16 mouse cellular contexts compared by ENCODE assay signal in the genomic region with DNA sequence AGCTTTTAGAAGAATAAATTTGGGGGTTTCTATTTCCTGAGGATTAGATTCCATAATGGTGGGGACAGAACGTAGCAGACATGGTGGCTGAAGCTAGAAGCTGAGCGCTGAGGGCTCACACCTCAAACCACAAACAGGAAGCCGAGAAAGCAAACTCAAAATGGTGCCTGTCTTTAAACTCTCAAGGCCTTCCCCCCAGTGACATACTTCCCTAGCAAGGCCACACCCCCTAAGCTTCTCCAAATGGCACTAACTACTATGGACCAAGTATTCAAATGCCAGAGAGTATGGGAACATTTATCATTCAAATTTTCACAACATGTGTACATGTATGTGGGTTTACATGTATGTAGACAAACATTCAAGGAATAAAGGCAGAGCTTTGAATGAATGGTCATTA. TPM values are rescaled to one million over a fixed set of nuclear protein-coding genes. Genes with fewer than 3 reads are reported as not detected.
A peak's percentile ranks its signal among the peaks of the same experiment; 100 is the strongest.
DNase-seq lines count a peak whose midpoint lies in the region; ATAC-seq and TF ChIP-seq lines count a peak whose summit lies in the region.
"Had no signal": no experiment of that assay in that cellular context is flagged by ENCODE, and none has a peak within 500 bp of the region (broad histone marks: within the 10 kb centered on the region; RNA-seq: fewer than 3 reads in every experiment).

No protein-coding gene starts in this region.

- no peak overlapping the region for H3K4me3 ChIP-seq in layer of hippocampus, adult 2 months
- H3K4me3 ChIP-seq in hindbrain, embryonic 14.5 days (replicated peaks; ENCODE audit: low read length): no peak overlapping the region
- H3K4me3 ChIP-seq: hindbrain, embryonic 10.5 days; midbrain, embryonic 12.5 days had no signal

- peak overlapping the region; percentile 82 for H3K27ac ChIP-seq in layer of hippocampus, adult 2 months
- no peak overlapping the region for H3K27ac ChIP-seq in hindbrain, embryonic 14.5 days
- H3K27ac ChIP-seq: hindbrain, embryonic 10.5 days; midbrain, embryonic 12.5 days had no signal

- H3K9ac ChIP-seq in hindbrain, embryonic 14.5 days: no peak overlapping the region
- H3K9ac ChIP-seq: midbrain, embryonic 12.5 days had no signal

- WGBS in hindbrain, embryonic 14.5 days: 94% methylated on average over 3 of the region's 3 CpGs

- H3K9me3 ChIP-seq in hindbrain, embryonic 14.5 days (ENCODE audit: control insufficient read depth, low read length): no peaks in the 10 kb centered on the region
- H3K9me3 ChIP-seq: hindbrain, embryonic 10.5 days; midbrain, embryonic 12.5 days had no signal

- DNase-seq in layer of hippocampus, adult 2 months (ENCODE audit: low spot score in 2 of 2): no peak
- no peak for DNase-seq in layer of hippocampus, adult 18-20 months (ENCODE audit: low spot score in 2 of 2)
- no peak for DNase-seq in hindbrain, embryonic 14.5 days (ENCODE audit: low spot score)
- no peak for DNase-seq in frontal cortex, postnatal 25 days (ENCODE audit: low spot score in 2 of 2)
- no peak for DNase-seq in adrenal gland, adult 8-10 months
- DNase-seq: adrenal gland, adult 2 months; gastrocnemius, postnatal 10 days; layer of hippocampus, postnatal 36 days had no signal

- no peak for TF ChIP-seq CTCF in layer of hippocampus, adult 2 months (conservative IDR thresholded peaks at IDR 0.05)

- ATAC-seq in CD4-positive, CD25-positive, alpha-beta regulatory T cell, adult 4 months: peak; percentile 69
- 0 out of 2 replicates have a peak, but pooled peaks have one; percentile 28 for ATAC-seq in erythroid progenitor cell, adult 5-6 weeks (replicated peaks; ENCODE audit: low FRiP score, poor library complexity, severe bottlenecking)
- ATAC-seq in neutrophil, adult 5-6 weeks (ENCODE audit: extremely low read depth, insufficient number of reproducible peaks, low FRiP score, poor library complexity, severe bottlenecking): peak; percentile 76
- no peak for ATAC-seq in hindbrain, embryonic 14.5 days (ENCODE audit: low FRiP score)

- H3K4me1 ChIP-seq in hindbrain, embryonic 14.5 days (replicated peaks; ENCODE audit: control insufficient read depth, insufficient read depth, low read length): peaks cover 29% of the 10 kb centered on the region

- no peaks in the 10 kb centered on the region for H3K36me3 ChIP-seq in hindbrain, embryonic 14.5 days (replicated peaks; ENCODE audit: control insufficient read depth, insufficient read depth)
- H3K36me3 ChIP-seq: hindbrain, embryonic 10.5 days; midbrain, embryonic 12.5 days had no signal

- H3K4me2 ChIP-seq in hindbrain, embryonic 14.5 days (replicated peaks): no peak overlapping the region
- H3K4me2 ChIP-seq: midbrain, embryonic 12.5 days had no signal

- H3K27me3 ChIP-seq in hindbrain, embryonic 14.5 days (ENCODE audit: control insufficient read depth, insufficient read depth, low read length): no peaks in the 10 kb centered on the region
- H3K27me3 ChIP-seq: midbrain, embryonic 12.5 days had no signal

RNA-seq across cellular contexts. Expression of a gene that starts 8.6 kb away (rescaled TPM):
- total RNA-seq in layer of hippocampus, adult 2 months (2021): 100 to 1,000 TPM; 200 to 216 TPM
- 100 to 1,000 TPM; 202 to 217 TPM for total RNA-seq in layer of hippocampus, adult 18-20 months (2021)
- polyA plus RNA-seq in CD4-positive, CD25-positive, alpha-beta regulatory T cell, adult 4 months (2017; shearing (Covaris generic)): 100 to 1,000 TPM; 209 to 217 TPM
- total RNA-seq in erythroid progenitor cell, adult 5-6 weeks (2015; ENCODE audit: low replicate concordance): 41.8 and 46.9 TPM in 2 replicates
- 53.8 and 60.1 TPM in 2 replicates for total RNA-seq in erythroid progenitor cell, adult 5-6 weeks (2017; ENCODE audit: low replicate concordance)
- total RNA-seq in neutrophil, adult 5-6 weeks (2017): 118 and 138 TPM in 2 replicates
- polyA plus RNA-seq in hindbrain, embryonic 14.5 days (2014; fragmentation: Nextera tagmentation; extraction: Ambion mirVana): 25.2 and 25.4 TPM in 2 replicates
- total RNA-seq in adrenal gland, adult 8-10 months (2022): 10 to 100 TPM; 56.8 to 83.6 (median 74.3) TPM

RNA-seq across cellular contexts. Expression of a gene that starts 13.5 kb away (rescaled TPM):
- total RNA-seq in layer of hippocampus, adult 2 months (2021): not detected
- total RNA-seq in layer of hippocampus, adult 18-20 months (2021): not detected
- not detected for polyA plus RNA-seq in CD4-positive, CD25-positive, alpha-beta regulatory T cell, adult 4 months (2017; shearing (Covaris generic))
- total RNA-seq in erythroid progenitor cell, adult 5-6 weeks (2015; ENCODE audit: low replicate concordance): not detected in 2 replicates
- not detected in 2 replicates for total RNA-seq in erythroid progenitor cell, adult 5-6 weeks (2017; ENCODE audit: low replicate concordance)
- not detected in 2 replicates for total RNA-seq in neutrophil, adult 5-6 weeks (2017)
- not detected in 2 replicates for polyA plus RNA-seq in hindbrain, embryonic 14.5 days (2014; fragmentation: Nextera tagmentation; extraction: Ambion mirVana)
- total RNA-seq in adrenal gland, adult 8-10 months (2022): under 1 TPM in 1 of 4 experiments, not detected in 3; 0.45 TPM
- total RNA-seq: adrenal gland, adult 2 months; ES-E14; gastrocnemius, postnatal 10 days; layer of hippocampus, postnatal 36 days had no signal
- polyA plus RNA-seq: adrenal gland, adult 2 months; hindbrain, embryonic 10.5 days; kidney, embryonic 16.5 days; liver, embryonic 16.5 days; midbrain, embryonic 12.5 days had no signal
